Mouse (Mus musculus) CD4-positive, CD25-positive, alpha-beta regulatory T cell, adult 9 weeks (primary cell): ENCODE data around the gene Atf5. TPM values are rescaled to one million over a fixed set of nuclear protein-coding genes. Genes with fewer than 3 reads are reported as not detected.

ENCODE experiments used
- polyA plus RNA-seq: library from polyadenylated mRNA; unstranded; fragments of 100-300 nt; shearing (Covaris generic); gene quantifications from one replicate; pipeline ENCODE4 v1.2.1, GENCODE M21; 2017

Atf5 gene
- polyA plus RNA-seq: 0.36 TPM

GRCm38 (mm10) chr7:44816470-44817021 is at the start of gene Atf5:
TSS of gene Atf5 (minus strand) at chr7:44816658.

GRCm38 (mm10) chr7:44857042-44857552 is 40.6 kb upstream of the Atf5 start, which contains the start of gene Pnkp:
TSS of gene Pnkp (plus strand) at chr7:44857139.

GRCm38 (mm10) chr7:44848561-44849415 is 32.3 kb upstream of the Atf5 start, which contains the start of the genes Akt1s1 and Tbc1d17:
TSS of gene Akt1s1 (plus strand) at chr7:44848991.
TSS of gene Tbc1d17 (minus strand) at chr7:44849079.

GRCm38 (mm10) chr7:44815721-44816469 is 563 bp downstream of the Atf5 start, which contains the start of the genes Nup62 and Il4i1:
TSS of gene Nup62 (plus strand) at chr7:44816088.
TSS of gene Il4i1 (plus strand) at chr7:44816387.

Other genes starting within 250 kb of the Atf5 start
- 1.6 TPM for gene Napsa, start 244.3 kb downstream of the Atf5 start, polyA plus RNA-seq
- gene Kcnc3, start 226.0 kb downstream of the Atf5 start, polyA plus RNA-seq: not detected
- gene Myh14, start 145.8 kb downstream of the Atf5 start, polyA plus RNA-seq: not detected
- gene Izumo2, start 107.9 kb downstream of the Atf5 start, polyA plus RNA-seq: not detected
- gene Vrk3, start 68.2 kb downstream of the Atf5 start, polyA plus RNA-seq: 112 TPM
- 0.57 TPM for gene Zfp473, start 65.6 kb downstream of the Atf5 start, polyA plus RNA-seq
- gene Nup62, start 570 bp downstream of the Atf5 start, polyA plus RNA-seq: 58.7 TPM
- gene Il4i1, start 271 bp downstream of the Atf5 start, polyA plus RNA-seq: 2.0 TPM
- 12.1 TPM for gene Akt1s1, start 32.3 kb upstream of the Atf5 start, polyA plus RNA-seq
- gene Tbc1d17, start 32.4 kb upstream of the Atf5 start, polyA plus RNA-seq: 112 TPM
- 100 TPM for gene Pnkp, start 40.5 kb upstream of the Atf5 start, polyA plus RNA-seq
- gene Ptov1, start 53.1 kb upstream of the Atf5 start, polyA plus RNA-seq: 9.9 TPM
- gene Med25, start 76.1 kb upstream of the Atf5 start, polyA plus RNA-seq: 26.9 TPM
- gene Fuz, start 79.4 kb upstream of the Atf5 start, polyA plus RNA-seq: 50.8 TPM
- 26.9 TPM for gene Ap2a1, start 112.8 kb upstream of the Atf5 start, polyA plus RNA-seq
- not detected for gene Tsks, start 126.5 kb upstream of the Atf5 start, polyA plus RNA-seq
- gene Cpt1c, start 158.2 kb upstream of the Atf5 start, polyA plus RNA-seq: 0.55 TPM
- gene Prmt1, start 169.9 kb upstream of the Atf5 start, polyA plus RNA-seq: 210 TPM
- gene Irf3, start 181.0 kb upstream of the Atf5 start, polyA plus RNA-seq: 255 TPM
- gene Bcl2l12, start 182.1 kb upstream of the Atf5 start, polyA plus RNA-seq: 35.2 TPM
- gene Scaf1, start 199.7 kb upstream of the Atf5 start, polyA plus RNA-seq: 22.7 TPM
- 6.3 TPM for gene Rras, start 201.3 kb upstream of the Atf5 start, polyA plus RNA-seq
- gene Prr12, start 236.2 kb upstream of the Atf5 start, polyA plus RNA-seq: 4.8 TPM
- 148 TPM for gene Nosip, start 245.8 kb upstream of the Atf5 start, polyA plus RNA-seq
- 3.3 TPM for gene Prrg2, start 246.0 kb upstream of the Atf5 start, polyA plus RNA-seq